Mouse (Mus musculus): Measurements from ENCODE around the gene Cfap46.

Gene Cfap46

DNA sequence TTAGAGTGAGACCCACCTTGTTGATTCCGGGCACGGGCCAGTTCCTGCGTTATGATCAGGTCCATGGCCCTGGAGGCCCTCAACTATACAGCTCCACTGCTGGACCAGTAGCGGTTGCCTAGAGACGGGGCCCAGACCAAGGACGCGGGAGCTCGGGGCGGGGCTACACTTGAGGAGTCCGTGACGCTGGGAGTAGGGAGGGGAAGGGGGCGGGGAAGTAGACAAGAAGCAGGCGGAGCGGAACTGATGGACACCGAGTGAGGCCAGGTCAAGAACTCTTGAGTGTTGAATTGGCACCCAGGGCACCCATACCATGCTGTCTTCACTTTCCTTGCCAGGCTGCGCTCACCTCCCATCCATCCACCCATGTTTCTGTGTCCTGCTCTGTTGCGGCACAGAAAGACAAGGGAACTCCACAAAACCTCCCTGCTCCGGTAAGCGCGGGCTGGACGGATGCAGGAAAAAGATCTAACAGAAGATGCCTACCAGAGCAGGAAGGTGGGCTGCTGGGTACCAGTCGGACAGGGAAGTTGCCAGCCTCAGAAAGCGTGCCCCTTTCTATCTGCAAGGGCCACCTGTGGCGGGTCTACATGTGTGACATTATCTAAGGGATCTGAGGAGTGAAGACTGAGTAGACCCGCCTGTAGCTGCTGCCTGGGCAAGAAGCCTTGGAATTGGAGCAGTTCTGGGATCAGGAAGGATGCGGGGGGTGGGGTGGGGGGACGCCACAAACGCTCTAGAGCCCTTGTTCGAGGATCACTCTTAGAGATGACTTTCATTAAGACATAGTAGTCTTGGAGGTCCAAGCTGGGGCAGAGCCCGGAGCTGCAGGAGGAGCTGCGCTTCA is at the start of gene Cfap46:
Gene Cfap46 (minus strand): TSS at position 112 of the 847 bp plus-strand sequence.
- peak; percentile 91 to 95 for DNase-seq

DNA sequence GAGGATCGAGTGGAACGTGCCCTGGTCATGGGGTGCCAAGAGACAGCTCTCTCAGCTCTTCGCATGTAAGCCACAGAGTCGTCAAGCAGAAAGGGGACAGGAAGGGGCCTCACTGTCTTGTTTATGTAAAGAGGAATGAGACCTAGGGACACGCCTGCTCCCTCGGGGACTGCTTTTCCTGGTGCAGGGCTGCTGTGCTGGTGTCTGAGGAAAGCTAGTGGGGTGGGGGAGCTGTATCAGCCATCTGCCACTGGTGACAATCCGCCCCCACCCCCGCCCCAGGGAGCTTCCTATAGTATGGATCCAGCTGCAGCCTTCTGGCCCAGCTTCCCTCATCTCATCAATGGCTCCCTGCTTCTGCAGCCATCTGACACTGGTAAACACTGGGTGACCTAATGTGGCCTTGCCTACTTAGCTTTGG is 47.7 kb upstream of the Cfap46 start:
- DNase-seq = peak in 1 of 2 experiments; percentile 19

DNA sequence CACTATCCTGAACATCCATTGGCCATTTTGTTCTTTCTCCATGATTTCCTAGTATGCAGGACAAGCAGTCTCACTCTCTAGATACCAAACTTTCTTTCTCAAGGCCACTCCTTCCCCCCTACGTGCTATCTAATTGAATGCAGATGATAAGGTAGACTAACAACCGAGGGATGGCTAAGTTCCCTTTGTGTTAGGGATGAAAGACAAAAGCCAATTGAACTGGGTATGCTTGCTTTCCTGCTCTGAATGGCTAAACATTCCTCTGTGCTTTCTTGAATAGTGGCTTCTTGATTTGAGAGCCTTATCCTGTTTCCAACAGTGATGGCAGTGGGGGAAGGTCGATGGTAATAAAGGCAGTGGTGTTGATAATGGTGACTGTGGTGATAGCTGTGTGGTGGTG is 43.5 kb upstream of the Cfap46 start:
- no peak for DNase-seq

DNA sequence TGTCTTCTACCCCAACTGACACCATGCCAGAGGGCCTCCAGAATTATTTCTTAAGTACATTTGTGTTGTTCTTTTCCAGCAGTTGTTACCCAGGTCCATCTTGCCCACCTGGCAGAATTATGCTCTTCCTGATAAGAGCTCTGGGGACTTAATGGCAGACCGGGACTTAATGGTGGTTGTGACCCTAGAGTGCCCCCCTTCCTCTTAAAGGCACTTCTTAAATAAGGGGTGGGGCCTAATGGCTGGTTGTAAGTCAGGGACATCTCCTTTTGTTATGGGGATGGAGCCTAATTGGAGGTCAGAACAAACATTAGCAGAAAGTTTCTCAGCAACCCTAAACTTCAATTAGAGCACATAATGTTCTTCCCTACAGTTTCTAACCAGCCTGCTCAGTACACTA is 42.0 kb upstream of the Cfap46 start:
- DNase-seq = no peak

DNA sequence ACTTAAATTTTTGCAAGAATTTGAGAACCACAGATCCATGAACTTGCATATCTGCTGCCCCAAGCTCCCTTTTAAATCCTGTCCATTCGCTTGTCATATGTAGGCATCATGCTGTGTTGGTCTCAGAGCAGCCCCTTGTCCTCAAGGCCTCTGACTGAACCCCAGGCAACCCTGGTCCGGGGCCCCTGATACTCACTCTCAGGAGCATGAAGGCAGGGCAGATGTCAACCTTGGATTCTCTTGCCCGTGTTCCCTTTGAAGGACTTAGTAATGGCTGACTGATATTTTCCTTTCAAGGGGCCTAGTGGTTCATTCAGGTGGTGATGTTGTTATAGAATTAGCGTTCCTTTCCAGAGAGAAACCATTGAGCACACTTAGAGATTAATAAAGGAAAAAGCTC is 40.4 kb upstream of the Cfap46 start:
- DNase-seq = no peak

DNA sequence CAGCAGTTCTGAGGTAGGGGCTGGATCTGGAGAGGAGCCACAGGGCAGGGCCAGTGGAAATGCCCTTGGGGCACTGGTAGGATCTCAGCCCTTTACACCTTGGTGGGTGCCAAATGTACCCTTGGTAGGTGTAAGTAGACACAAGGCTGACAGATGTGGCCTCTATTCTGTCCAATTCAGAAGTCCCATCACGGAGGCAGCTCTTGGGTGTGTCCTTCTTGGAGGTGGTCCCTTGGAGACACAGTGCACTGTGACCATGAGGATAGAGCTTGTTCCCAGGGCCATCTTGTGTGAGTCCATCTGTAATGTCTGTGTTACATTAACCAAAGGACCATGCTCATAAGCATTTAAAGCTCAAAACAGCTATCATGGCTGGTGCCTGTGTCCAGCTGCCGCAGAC is 37.6 kb upstream of the Cfap46 start:
- no peak for DNase-seq

DNA sequence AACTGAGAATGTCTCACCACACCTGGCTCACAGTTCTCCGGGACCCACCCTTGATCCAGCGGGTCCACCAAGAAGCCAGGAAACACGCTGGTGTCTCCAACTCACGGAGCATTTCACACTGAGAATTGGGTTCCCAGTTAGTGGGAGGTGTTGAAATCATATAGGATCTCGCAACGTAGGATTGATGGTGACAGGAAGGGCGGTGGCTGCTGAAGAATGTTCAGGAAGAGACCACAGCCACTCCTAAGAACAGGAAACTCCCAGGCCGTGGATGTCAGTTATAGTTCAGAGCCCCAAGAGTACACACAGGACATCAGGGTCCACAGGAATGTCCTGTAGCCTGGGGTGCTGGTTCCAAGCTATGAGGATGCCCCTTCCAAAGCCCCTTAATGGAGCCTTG is 34.2 kb upstream of the Cfap46 start:
- no peak for DNase-seq

DNA sequence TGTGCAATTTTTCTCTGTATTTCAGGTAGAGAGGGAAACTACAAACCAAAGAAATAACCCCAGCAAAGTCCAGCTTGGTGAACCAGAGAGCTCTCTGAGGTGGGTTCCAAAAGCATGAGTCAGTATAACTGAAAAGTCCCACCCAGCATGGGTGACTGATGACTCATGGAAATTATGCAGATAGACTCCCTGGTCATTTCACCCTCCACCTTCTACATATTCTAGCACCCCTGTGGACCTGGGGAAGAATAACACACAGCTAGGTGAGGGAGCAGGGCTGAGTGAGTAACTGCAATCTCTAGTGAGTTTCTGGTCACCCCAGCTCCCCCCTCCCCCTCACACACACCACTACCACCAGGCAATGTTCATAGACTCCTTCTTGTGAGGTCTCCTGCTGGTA is 28.2 kb upstream of the Cfap46 start:
- no peak for DNase-seq

DNA sequence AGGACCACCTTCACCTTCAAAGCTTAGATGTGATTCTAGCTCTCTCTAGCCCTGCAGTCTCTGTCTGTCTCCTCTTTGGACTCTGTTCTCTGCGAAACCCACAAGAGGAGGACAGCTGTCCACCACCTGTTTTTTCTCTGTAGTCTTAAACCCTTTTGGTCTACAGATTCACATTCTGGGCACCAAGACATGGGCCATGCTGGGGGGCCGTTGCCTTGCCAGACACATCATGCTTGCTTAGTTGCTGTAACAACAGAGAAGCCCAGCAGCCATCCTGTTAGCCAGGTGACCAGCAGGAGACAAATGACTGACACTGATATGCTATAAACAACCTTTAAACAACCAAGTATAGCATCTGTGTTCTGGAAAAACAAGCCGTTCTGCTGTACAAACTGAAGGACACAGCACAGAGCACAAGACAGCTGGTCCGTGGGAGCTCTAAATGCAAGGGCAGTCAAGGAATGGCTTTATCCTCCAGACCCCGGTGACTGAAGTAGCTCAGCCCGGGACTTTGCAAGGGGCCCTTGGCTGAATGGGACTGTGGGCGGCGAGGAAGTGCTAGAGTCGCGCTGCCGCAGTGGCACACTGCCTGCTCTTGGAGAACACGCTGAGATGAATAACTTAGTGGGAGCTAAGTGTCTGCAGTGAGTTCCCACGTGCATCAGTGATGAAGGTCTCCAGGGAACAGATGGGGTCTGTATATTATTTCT is 22.9 kb upstream of the Cfap46 start:
- no peak for DNase-seq

DNA sequence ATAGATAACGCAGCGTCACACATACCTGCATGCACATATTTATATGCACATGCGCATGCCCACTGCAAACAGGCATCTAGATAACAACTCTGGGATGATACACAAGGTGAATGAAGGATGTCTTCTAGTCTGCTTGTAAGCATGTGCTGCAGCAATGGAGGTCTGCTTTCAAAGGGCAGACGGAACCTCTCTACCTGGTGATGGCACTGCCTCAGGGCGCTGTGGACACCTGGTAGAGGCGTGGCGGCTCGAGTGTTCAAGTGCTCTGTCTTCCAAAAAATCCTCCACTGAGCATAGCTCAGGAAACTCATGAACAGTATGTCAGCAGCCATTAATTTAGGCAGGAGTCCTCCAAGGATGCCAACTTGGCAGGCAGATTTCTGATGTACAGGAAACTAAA is 22.2 kb upstream of the Cfap46 start:
- no peak for DNase-seq

DNA sequence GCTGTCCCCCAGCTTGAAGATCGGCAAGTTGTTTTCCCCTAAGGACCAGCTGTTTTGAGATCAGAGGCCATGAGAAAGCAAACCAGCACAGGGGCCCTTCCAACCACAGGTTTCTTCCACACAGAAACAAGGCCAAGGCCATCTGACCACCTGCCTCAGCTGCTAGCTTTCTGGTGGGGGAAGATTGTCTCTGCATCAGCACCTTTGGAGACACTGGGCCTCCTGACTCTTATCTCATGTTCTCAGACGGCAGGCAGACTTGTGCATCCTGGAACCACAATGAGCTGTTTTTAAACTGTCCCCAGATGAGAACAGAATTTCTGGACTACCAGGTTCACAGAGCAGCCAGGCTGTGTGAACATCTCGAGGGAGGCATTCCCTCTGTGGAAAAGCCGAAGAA is 21.5 kb upstream of the Cfap46 start:
- DNase-seq = no peak

DNA sequence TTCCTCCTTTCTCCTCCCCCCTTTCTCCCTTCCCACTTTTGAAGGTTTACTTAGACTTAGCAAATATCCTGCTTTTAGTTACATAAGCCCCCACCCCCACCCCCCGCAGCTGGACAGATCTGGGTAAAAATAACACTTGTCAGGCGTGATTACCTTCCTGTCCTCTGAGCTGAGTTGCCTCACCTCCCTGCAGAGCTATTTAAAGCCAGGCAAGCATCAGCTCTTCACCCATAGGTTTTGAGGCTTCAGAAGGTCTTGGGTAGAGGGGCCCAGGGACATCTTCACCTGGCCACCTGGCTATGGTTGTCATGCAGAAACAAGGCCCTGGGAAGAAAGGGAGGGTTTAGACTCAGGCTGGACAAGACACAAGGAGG is 20.2 kb upstream of the Cfap46 start:
- no peak for DNase-seq

DNA sequence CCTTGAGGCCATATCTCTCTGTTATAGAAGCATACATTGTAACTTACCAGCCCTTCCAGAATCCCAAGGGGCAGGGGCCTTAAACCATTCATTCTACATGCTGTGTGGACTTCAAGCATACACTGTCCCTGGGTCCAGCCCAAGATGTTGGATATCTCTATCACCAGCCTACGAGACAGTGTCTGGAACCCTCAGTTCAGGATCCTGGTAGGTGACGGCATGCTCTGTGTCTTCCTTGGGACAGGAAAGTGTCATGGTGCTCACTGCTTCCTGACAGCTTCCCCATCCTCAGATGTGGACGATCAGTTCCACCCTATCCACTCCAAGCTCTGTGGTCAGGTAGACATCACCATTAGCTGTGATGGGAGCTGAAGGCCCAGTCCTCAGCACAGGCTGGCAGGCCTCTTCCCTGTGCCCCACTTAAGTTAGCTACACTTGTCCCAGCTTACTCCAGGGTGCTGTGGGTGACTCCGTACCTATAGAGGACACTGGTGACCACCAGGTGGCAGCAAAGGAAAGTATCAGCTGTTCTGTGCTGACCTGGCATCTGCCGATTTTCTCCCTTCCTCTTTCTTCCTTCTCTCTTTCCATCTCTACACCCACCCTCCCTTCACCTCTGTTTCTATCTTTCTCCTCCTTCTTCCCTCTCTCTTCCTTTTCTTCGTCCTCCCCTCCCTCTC is 19.7 kb upstream of the Cfap46 start:
- DNase-seq = peak; percentile 44 to 68

DNA sequence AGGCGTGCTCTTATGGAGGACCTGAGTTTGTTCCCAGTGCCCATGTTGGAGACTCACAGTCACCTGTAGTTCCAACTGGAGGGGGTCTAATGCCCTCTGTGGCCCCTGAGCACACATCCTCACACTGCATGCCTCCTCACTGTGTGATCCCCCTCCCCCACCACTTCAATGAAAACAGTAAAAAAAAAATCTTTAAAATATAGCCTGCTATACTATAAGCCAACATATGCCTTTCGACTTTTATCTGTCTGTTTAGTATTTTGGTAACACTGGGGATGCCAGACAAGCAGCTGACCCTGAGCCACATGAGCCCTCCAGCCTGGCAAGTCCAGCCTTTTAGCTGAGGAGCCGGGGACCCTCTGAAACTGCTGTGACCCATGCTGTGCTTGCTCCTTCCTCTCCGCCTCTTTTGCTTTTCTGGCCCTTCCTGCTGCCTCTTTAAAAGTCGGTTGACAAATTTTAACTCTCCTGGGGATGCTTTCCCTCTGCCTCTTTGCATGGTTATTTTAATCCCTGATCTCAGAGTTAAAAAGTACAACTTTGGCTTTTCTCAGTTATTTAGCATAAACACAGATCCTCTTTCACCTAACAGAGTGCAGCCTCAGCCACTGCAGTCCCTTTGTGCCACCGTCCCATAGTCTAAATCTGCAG is 18.2 kb upstream of the Cfap46 start:
- no peak for DNase-seq

DNA sequence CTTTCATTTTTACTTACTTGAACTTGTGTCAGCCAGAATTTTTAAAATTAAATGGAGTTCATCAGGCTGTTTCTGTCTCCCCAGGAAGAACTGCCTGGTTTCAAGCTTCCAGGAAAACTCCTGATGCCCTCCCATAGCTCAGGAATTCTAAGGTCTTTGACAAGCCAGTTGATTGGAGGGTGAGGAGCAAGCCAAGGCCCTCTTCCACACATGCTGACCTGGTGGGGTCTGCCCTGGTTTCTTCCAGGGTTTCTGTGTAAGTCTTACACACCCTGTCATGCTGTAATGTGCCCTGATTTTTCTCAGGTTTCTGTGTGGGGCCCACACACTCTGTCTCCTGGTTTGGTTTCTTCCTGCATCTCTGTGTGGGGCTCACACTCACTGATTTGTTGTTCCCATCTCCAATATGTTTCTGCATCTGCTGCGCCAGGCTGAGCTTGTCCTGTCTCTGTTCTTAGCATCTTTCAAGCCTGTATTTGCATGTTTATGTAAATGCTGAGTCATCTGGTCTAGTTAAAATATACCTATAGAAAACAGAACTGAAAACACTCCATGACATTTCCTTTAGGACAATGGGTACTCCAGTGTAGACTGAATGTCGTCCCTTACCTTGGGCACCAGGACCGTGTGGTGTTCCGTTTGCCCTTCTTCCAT is 9.2 kb upstream of the Cfap46 start:
- no peak for DNase-seq

DNA sequence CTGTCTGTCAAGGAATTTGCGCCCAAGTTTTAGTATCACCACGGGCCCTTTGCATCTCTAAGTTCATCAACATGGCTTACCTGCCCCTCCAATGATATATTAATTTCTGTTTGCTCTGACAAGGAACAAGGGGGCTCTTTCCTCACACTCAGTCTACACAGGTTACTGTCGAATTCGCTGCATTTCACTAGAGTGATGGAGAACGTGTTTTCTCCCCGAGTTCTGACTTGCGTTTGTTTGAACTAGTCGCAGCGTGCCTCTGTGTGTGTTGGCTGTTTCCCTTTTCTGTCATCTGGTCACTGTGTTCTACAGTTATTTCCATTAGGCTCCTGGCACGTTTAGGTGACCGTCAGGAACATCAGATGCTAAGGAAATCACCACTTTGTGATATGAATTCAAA is 8.6 kb upstream of the Cfap46 start:
- no peak for DNase-seq

DNA sequence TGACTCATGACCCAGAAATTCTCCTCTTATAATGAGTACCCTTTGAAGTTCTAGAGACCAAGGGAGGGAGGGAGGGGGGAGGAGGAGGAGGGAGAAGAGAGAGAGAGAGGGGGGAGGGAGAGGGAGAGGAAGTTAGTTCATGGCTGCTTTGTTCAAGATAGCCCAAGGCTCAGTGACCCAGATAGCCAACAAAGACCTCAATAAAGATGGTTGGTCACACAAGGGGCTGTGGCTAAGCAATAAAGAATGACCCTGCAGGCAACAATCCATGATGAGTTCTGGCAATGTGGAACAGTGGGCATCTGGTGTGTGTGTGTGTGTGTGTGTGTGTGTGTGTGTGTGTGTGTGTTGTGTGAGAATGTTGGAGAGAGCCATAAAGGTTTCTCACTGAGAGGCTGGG is 1.7 kb upstream of the Cfap46 start:
- no peak for DNase-seq

DNA sequence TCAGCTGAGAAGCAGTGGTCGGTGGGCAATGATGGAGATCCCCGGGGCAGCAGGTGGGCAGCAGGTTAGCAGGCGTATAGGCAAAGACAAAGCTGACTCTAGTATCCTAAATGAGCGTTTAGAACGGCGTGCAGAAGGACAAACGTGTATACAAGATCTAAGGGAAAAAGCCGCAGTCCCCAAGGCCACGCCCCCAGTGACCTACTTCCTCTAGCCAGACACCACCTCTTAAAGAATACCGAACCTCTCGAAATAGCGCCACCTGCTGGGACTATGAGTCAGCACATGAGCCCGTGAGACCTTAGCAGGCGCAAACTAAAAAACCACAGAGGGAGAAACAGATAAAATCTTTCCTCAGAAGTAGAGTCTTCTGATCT is 924 bp upstream of the Cfap46 start:
- peak; percentile 91 to 93 for DNase-seq

DNA sequence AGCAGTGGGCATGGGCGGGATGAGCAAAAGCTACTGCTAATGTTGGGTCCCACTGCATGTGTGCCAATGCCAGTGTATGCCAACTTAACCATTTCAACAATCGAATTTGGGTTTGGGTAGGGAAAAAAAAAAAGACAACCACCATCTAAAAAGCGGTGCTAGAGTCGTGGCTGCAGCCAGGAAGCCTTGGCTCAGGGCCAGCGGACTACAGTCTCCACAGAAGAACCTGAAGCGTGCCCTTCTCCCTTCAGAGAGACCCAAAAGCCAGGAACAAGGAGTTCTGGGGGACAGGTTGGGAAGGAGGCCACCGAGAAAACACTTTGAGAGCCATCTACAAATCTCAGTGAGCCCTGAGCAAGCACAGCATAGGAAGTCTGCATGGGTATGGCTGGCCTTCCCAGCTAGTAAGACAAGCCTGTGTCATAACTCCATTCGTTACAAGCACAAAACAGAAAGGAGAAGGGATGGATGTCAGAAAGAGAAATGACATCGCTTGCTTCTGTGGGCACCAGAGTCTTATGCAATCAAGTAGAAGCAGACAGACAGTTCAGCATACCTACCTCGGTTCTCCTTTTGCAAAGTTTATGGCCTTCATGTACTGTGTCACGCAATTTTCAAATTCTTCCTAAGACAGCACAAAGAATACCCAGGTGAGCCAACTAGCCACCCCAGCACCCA is 1.6 kb downstream of the Cfap46 start:
- no peak for DNase-seq

DNA sequence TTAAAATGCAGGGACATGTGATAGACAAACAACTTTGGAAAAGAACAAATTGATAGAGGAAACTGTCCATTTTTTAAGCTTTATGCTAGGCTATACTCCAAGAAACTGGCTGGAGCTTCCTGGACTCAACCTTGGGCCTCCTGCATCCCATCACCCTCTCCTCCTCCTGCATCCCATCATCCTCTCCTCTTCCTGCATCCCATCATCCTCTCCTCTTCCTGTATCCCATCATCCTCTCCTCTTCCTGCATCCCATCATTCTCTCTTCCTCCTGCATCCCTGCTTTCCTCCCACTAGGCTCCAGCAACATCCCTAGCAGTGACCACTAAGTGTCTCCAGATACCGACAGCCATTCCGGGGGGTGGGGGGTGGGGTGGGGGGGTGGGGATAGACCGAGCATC is 7.2 kb downstream of the Cfap46 start:
- DNase-seq = no peak

DNA sequence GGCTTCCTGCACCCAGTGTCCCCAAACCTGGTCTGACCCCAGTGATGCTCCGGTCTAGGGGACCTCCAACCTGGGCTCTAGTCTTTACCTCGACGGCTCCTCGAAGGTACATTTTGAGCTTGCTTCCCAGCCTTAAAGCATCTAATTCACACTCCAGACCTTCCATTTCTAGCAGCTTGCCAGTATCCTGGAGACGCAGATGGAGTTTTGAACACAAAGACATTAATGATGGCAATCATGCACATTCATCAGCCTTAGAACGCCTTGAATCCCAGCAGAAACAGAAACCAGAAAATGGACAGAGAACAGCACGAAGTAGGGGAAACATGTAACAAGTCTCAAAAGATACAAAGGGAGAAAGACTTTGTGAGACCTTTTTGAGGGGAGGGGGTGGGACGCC is 16.7 kb downstream of the Cfap46 start:
- no peak for DNase-seq

DNA sequence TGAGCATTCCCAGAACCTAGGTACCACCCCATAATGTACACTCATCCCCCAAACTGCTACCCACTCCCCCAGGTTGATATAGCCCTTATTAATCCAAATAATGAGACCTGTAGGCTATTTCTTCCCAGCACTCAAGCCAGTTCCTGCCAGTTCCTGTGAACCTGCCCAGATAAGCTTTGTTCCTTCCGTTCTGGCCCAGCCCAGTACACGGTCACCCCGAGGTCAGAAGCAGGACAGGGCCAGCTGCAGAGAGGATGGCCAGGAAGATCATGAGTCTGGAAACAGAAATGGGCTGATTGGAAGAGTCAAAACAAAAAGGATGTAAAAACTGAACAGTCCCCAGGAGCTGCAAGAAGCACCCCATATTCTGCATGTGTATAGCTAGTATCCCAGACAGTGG is 20.3 kb downstream of the Cfap46 start:
- peak; percentile 11 to 23 for DNase-seq

All from lung, adult 18-20 months (tissue).